Mouse (Mus musculus): ENCODE results near the gene Eif4a2.

DNA sequence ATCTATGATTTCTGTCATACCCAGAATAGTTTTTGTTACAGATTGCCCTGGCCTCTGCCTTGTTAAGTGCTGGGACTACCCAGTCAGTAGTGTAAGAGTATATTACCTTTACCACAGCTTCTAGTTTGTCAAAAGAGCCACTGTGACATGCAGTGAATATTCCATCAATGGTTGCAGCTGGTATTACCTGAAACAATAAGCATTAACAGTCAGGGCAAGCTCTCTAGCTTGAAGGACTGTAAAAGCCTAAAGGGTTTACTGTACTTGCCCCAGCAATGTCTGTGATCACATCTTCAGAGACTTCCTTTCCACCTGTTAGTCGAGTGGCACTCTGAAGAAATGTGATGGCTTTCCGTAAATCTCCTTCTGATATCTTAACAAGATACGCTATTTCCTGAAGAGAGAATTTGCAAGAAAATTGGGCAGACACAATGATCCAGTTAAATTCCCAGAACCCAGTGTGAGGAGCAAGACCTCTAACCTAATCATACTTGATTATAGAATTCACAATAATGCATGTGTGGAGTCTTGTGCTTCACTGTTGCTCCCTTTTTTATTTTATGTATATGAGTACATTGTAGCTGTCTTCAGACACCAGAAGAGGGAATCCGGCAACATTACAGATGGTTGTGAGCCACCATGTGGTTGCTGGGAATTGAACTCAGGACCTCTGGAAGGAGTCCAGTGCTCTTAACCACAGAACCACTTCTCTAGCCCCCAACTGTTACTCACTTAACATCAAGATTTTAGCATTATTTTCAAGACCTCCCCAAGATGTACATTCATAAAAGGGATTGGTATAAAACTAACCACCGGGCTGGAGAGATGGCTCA, 7.3 kb downstream of the Eif4a2 start:
- TF ChIP-seq CTCF (IDR thresholded peaks at IDR 0.05; ENCODE audit: low read depth), result no peak
- no peak for TF ChIP-seq EP300 (IDR thresholded peaks at IDR 0.05; ENCODE audit: low read depth)

Measured in liver, postnatal 0 days (tissue).